Mouse (Mus musculus) brain, embryonic 14.5 days (tissue): ENCODE data around the gene Dnmt3a.

Experiments
- CTCF ChIP-seq: fragments of 200-500 bp; IDR thresholded peaks from 2 replicates; pipeline ENCODE4 v1.5.1; 2012; ENCODE audit warnings: inconsistent platforms, mild to moderate bottlenecking, moderate library complexity, borderline replicate concordance; ENCODE audit not compliant: insufficient read depth, insufficient read length; ENCODE audit errors: extremely low read depth
- POLR2A ChIP-seq: fragments of 200-500 bp; IDR thresholded peaks from 2 replicates; pipeline ENCODE4 v1.6.1; 2012; ENCODE audit warnings: mild to moderate bottlenecking, inconsistent platforms, borderline replicate concordance; ENCODE audit not compliant: poor library complexity, insufficient read depth, insufficient read length, severe bottlenecking; ENCODE audit errors: extremely low read depth

GRCm38 (mm10) chr12:3788421-3789051, 17.3 kb upstream of the Dnmt3a start:
- TF ChIP-seq POLR2A (no peak), CTCF (no peak)
